Mouse (Mus musculus): ENCODE measurements around the gene Cers1.

Gene Cers1

DNA sequence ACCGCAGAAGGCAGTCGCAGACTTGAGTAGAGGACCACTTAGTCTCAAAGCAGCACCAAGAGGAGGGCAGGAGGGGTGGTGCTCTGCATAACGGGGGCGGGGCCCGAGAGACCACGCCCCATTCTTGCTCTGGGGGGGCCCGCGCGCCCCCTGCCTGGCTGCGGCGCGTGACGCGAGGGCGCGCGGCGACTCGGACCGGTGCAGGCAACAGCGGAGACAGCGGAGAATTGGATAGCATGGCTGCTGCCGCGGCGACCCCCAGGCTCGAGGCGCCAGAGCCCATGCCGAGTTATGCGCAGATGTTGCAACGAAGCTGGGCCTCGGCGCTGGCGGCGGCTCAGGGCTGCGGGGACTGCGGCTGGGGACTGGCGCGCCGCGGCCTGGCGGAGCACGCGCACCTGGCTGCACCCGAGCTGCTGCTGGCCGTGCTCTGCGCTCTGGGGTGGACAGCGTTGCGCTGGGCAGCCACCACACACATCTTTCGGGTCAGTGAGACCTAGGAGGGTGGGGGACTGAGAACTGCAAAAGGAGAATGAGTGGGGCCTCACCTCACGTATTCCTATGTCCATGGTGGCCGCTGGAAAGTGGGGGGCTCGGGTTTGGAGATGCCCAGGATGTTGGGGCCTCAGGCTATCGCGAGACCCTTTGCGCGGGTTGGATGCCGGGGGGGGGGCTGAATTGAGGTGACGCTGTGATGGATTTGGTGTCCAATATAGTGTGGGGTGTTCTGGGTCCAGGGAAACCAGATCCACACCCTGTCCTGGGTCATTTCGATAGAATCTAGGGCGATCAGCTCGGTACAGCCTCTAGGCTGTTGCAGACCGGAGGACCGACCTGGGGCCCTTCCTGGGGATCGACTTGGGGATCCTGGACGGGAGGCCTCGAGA is at the start of gene Cers1:
Cers1 (plus strand) TSS at position 152 of the 887 bp plus-strand sequence.
- peak; percentile 70 to 72 for DNase-seq (ENCODE audit: low spot score in 2 of 2)

DNA sequence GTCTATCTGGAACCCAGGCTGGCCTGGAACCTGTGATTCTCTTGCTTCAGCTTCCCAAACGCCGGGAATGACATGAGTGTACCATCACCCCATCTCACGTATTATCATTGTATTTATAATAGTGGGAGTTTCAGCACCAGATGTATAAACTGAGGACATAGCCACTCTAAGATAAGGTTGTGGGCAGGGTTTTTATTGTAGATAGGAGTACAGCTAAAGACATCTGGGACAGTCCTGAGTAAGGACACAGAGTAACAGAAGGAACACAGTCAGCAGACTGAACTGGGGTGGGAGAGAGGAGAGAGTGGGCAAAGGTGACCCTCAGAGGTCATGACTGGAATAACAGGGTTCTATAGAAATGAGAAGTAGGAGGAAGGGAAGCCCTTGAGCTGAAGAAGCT is 47.9 kb upstream of the Cers1 start:
- DNase-seq (ENCODE audit: low spot score in 2 of 2): no peak

- DNase-seq (ENCODE audit: low spot score in 2 of 2): no peak
These were observed 47.3 kb upstream of the Cers1 start for GRCm38 (mm10) chr8:70268311-70268710.

GRCm38 (mm10) chr8:70268799-70269565 is 46.6 kb upstream of the Cers1 start:
- peak in 1 of 2 experiments; percentile 23 for DNase-seq (ENCODE audit: low spot score in 2 of 2)

GRCm38 (mm10) chr8:70272949-70273348 is 42.6 kb upstream of the Cers1 start:
- no peak for DNase-seq (ENCODE audit: low spot score in 2 of 2)

DNA sequence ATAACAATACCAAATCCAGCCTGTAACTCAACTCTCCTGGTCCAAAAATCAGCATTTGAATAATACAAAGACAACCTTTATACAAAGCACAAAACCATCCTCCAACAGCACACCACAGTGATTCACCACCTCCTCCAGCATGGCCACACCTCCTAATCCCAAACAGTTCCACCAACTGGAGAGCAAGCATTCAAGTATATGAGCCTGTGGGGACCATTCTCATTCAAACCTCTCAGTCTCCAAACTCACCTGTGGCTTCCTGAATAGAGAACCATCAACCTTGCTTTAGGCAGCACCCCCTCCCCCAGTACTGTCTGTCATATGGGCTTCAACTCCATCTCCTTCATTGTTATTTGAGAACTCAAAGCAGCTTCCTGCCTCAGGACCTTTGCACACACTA is 41.2 kb upstream of the Cers1 start:
- no peak for DNase-seq (ENCODE audit: low spot score in 2 of 2)

DNA sequence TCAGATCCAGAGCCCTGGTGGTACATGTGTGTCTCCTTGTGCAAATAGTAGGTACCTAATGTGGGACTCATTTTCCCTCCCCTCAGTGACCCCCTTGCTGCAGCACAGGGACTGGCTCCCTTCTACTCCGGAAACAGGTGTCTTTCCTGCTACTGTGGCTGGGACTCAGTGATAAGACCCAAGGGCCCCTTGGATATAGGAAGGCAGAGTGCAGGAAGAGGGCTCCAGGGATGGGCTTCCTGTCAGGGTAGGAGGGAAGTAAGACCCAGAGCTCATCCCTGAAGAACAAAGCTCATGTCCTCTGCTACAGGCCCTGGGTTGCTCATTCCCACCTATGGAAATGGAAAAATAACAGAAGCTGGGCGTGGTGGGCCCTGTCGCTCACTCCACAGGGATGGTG is 39.1 kb upstream of the Cers1 start:
- DNase-seq (ENCODE audit: low spot score in 2 of 2): no peak

DNA sequence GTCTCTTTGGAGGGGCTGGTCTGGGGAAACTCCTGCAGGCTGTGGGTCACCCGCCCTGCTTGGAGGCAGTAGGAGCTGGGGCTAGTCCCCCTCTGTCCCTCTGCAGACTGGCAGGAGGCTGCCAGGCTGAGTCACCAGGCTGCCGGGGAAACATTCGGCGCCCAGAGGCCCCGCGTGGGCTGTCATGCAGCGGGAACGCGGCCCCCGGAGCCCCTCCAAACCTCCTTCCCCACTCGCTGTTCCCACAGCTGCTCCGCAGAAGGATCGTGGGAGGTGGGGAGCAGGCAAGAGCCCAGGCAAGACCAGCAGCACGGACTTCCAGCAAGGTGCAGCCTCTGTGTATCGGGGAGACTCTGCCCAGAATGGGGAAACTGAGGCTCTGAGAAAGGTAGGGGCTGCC is 37.4 kb upstream of the Cers1 start:
- no peak for DNase-seq (ENCODE audit: low spot score in 2 of 2)

DNA sequence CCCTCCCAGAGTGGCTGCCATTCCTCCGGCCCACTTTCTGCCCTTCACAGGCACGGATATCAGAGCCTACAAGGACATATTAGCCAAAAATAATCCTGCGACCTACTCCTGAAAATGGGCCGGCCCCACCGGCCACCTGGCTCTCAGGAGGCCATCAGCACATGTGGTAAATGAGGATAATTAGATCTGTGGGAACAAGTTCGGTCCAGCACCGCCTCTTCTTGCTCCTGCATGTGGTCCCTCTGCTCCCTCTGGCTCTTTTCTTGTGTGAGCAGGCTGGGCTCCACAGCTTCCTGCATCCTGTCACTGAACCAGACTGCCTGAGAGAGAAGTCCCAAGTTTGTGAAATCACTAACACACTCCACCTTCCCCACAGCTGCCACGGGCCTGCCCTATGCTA is 36.3 kb upstream of the Cers1 start:
- DNase-seq (ENCODE audit: low spot score in 2 of 2): no peak

DNA sequence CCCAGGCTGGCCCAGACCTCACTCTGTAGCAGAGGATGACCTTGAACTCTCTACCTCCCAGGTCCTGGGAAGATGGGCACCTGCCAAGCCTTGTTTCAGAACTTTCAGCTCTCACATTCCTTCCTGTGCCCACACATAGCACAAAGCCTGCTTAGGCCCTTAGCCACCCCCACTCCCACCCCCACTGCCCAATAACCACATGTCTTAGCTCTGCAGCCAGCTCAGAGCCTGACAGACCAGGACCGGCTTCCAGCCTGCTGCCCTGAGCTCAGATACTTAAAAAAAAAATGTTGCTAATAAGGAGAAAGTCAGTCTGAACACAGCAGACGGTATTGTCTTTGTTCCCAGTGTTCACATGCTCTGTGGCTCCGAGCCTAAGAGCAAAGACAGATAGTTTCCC is 34.6 kb upstream of the Cers1 start:
- no peak for DNase-seq (ENCODE audit: low spot score in 2 of 2)

GRCm38 (mm10) chr8:70282603-70283135 is 32.9 kb upstream of the Cers1 start, which contains the start of gene Homer3:
TSS of gene Homer3 (plus strand) at chr8:70282827.
- peak; percentile 31 to 50 for DNase-seq (ENCODE audit: low spot score in 2 of 2)

GRCm38 (mm10) chr8:70283136-70284077 is 32.2 kb upstream of the Cers1 start:
- DNase-seq (ENCODE audit: low spot score in 2 of 2): no peak

DNA sequence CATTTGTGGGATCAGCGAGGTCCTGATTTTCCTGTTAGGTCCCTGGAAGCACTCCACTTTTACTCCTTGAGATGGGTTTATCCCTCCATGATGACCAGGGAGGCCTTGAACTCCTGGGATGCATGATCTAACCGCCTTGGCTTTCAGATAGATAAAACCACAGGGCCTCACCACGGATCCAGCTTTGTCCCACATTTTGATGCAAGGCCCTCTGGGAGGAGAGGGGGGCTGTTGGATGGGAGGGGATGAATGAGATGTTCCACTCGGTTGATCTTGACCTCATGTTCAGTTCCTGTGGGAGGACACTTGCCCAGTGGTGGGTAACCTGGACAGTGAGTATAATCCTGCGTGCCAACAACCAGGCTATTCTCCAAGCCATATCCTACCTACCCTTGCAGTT is 31.2 kb upstream of the Cers1 start:
- no peak for DNase-seq (ENCODE audit: low spot score in 2 of 2)

DNA sequence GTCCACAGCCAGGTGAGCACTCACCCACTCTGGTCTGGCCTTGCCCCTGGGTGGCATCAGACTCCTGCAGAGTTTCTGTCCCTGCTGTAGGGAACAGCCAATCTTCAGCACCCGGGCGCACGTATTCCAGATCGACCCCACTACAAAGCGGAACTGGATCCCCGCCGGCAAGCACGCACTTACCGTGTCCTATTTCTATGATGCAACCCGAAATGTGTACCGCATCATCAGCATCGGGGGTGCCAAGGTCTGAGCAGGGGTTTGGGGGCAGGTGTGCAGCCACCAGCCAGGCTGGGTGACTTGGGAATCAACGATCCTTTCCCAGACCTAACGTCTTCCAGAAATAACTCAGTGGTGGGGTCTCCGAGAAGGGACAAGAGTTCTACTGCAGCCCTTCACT is 30.3 kb upstream of the Cers1 start:
- no peak for DNase-seq (ENCODE audit: low spot score in 2 of 2)

DNA sequence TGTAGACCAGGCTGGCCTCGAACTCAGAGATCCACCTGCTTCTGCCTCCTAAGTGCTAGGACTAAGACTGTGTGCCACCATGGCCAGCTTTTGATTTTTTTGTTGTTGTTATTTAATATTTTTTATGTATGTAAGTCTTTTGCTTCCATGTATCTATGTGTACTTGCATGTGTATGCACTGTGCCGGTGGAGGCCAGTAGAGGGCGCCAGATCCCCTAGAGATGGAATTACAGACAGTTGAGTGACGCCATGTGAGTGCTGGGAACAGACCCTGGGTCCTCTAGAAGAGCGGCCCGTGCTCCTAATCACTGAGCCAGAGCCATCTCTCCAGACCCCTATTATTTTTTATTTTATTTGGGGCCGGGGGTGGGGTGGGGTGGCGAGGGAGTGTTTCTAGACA is 28.8 kb upstream of the Cers1 start:
- DNase-seq (ENCODE audit: low spot score in 2 of 2): no peak

DNA sequence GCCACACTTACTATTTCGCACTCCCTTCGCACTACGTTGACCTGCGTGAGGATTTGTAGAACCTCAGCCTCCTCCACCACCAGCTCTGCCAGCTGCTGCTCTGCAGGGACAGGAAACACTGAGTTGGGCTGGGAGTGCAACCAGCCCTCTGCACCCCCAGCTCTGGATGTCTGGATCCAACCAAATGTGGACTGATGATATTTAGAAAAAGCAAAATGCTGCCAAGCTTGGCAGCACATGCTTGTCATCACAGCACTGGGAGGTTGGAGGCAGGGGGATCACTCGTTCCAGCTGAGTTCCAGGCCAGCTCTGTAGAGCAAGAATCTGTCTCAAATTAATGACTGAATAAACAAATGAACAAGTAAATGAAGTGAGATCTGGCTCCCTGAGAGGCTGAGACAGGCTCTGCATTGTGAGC is 21.6 kb upstream of the Cers1 start:
- DNase-seq (ENCODE audit: low spot score in 2 of 2): no peak

DNA sequence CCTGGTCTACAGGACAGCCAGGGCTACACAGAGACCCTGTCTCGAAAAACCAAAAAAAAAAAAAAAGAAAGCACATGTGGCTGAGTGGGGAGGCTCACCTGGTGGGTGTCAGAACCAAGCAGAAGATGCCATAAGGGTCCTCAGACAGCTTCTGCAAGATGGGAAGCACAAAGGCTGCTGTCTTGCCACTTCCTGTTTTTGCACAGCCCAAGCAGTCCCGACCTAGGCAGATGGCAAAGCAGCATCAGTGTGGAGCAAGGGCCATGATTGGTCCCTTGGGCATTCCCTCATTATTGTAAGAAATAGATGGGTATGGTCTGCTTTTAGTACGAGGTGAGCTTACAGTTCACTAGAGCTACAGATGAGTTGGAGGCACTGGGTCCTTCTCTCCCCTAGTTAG is 14.7 kb upstream of the Cers1 start:
- DNase-seq (ENCODE audit: low spot score in 2 of 2): no peak

DNA sequence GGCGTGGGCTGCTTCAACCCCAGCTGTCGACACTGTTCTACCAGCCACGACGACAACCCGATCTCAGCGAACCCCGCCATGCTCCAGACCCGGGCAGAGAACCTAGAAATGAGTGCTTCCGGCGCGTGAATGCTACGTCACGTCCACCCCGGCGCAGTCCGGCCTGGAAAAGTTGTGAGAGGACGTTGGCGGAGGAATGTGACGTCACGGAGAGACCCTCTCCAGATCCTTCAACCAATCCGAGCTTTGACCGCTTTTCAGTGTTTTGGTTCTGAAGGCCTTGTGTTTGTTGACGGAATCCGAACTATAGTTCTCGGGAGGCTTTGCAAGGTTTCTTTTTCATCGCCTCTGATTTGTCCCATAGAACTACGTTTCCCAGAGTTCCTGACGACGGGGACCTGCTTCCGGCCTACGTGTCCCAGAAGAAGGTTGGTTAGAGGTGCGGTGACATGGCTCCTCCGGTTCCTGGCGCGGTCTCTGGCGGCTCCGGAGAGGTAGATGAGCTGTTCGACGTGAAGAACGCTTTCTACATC is 13.2 kb upstream of the Cers1 start, which contains the start of the genes Ddx49 and Cope:
Ddx49 (minus strand) TSS at position 132 of the 533 bp plus-strand sequence.
Cope (plus strand) TSS at position 161 of the 533 bp plus-strand sequence.
- DNase-seq (ENCODE audit: low spot score in 2 of 2): peak; percentile 90 to 92

DNA sequence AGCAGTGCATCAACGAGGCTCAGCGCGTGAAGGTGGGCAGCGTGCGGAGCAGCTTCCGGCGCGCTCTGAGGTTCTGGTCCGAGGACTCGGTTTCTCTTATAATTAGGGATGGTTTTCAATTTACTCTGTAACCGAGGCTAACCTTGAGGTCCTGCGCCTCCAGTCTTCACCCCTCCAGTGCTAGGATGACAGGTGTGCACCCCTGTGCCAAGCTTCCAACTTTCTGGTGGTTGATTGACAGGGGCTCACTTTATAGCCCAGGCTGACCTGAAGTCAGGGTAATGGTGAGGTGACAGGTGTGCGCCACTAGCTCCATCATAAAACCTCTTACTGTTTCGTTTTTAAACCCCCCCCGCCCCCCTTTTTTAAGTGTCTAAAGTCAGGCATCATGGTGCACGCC is 12.7 kb upstream of the Cers1 start:
- DNase-seq (ENCODE audit: low spot score in 2 of 2): no peak

GRCm38 (mm10) chr8:70309311-70309710 is 6.3 kb upstream of the Cers1 start:
- no peak for DNase-seq (ENCODE audit: low spot score in 2 of 2)

DNA sequence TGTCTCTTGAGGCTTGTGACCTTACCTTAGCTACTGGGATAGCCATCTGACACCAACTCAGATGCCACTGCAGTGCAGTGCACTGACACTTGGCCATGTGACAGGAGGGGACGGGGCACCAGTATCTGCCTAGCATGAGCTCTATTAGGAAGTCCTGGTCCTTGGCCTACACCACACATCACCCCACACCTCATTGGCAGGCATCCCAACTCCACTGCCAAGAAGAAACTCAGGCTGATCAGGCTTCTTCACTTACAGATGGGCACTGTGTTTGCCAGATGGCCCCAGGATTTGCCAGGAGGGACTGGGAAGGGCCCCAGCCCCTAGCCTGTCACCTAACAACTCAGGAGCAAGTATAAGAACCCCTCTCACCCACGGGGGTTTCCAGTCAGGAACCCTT is 2.2 kb upstream of the Cers1 start:
- DNase-seq (ENCODE audit: low spot score in 2 of 2): no peak

All from frontal cortex, postnatal 25 days (tissue).